Mouse (Mus musculus) limb, embryonic 11.5 days (tissue): Measurements from ENCODE around the gene Krtap11-1. TPM values are rescaled to one million over a fixed set of nuclear protein-coding genes. Genes with fewer than 3 reads are reported as not detected.

Experiments
- ATAC-seq: fragments of 200-750 bp; cut with Nextera tagmentation; 2 replicates; pipeline ENCODE4 v1.8.0; 2017; ENCODE audit warnings: low read depth; ENCODE audit not compliant: insufficient number of reproducible peaks, low FRiP score, low TSS enrichment
- DNase-seq: peaks from one replicate; pipeline ENCODE4 v3.0.0-alpha.2; 2015; ENCODE audit warnings: low spot score
- H3K27ac ChIP-seq: fragments of 300-500 bp; sonication (generic); replicated peaks from 2 replicates; pipeline ENCODE4 v1.5.1; 2014; ENCODE audit warnings: low read depth, mild to moderate bottlenecking, low read length
- H3K27me3 ChIP-seq: fragments of 300-500 bp; sonication (generic); 2 replicates; pipeline ENCODE4 v1.6.1; 2014; ENCODE audit warnings: mild to moderate bottlenecking, low read length, mixed read lengths; ENCODE audit not compliant: control insufficient read depth, insufficient read depth
- H3K36me3 ChIP-seq: fragments of 300-500 bp; sonication (generic); 2 replicates; pipeline ENCODE4 v1.6.1; 2014; ENCODE audit warnings: mild to moderate bottlenecking, low read length, moderate library complexity, mixed read lengths; ENCODE audit not compliant: control insufficient read depth, insufficient read depth
- H3K4me1 ChIP-seq: fragments of 300-500 bp; sonication (generic); 2 replicates; pipeline ENCODE4 v1.6.1; 2014; ENCODE audit warnings: low read length, mixed read lengths; ENCODE audit not compliant: control insufficient read depth, insufficient read depth
- H3K4me2 ChIP-seq: fragments of 300-500 bp; sonication (generic); 2 replicates; pipeline ENCODE4 v1.6.1; 2014; ENCODE audit warnings: low read depth, mild to moderate bottlenecking, moderate library complexity; ENCODE audit not compliant: severe bottlenecking
- H3K4me3 ChIP-seq: fragments of 300-500 bp; sonication (generic); 2 replicates; pipeline ENCODE4 v1.5.1; 2014; ENCODE audit warnings: low read depth, low read length
- H3K9ac ChIP-seq: fragments of 300-500 bp; sonication (generic); 2 replicates; pipeline ENCODE4 v1.6.1; 2014; ENCODE audit warnings: mild to moderate bottlenecking, low read length
- H3K9me3 ChIP-seq: fragments of 300-500 bp; sonication (generic); 2 replicates; pipeline ENCODE4 v1.6.1; 2016; ENCODE audit warnings: low read length; ENCODE audit not compliant: control insufficient read depth
- WGBS: fragments of 180-500 bp; shearing (Covaris S2); extraction: QIAGEN DNeasy Blood & Tissue Kit; methylation state at CpG from one replicate; pipeline ENCODE4 v1.1.7; 2014; 5-methylcytosine and 5-hydroxymethylcytosine counted together
- polyA plus RNA-seq: library from polyadenylated mRNA; unstranded; fragments of >200 nt; fragmentation: Nextera tagmentation; extraction: Ambion mirVana; gene quantifications from 2 replicates; pipeline ENCODE4 v1.2.1, GENCODE M21; 2014

The Krtap11-1 gene
- polyA plus RNA-seq, 1 experiment from 2014 or later = not detected

GRCm38 (mm10) chr16:89585604-89586508 lies 14.9 kb upstream of the Krtap11-1 start:
- DNase-seq (no peak), ATAC-seq (no peak; the same call in 1 of the 2 replicates)
- Histone ChIP-seq H3K27me3 (no peaks in the 10 kb centered on the region), H3K36me3 (no peaks in the 10 kb centered on the region), H3K4me3 (no peak overlapping the region), H3K4me1 (0 out of 2 replicates have a peak, but pooled peaks cover 2% of the 10 kb centered on the region), H3K9me3 (no peaks in the 10 kb centered on the region), H3K9ac (no peak overlapping the region), H3K4me2 (no peak overlapping the region), H3K27ac (no peak overlapping the region)
- 62% methylated on average over 9 of the region's 9 CpGs for WGBS

GRCm38 (mm10) chr16:89581658-89582057 lies 10.7 kb upstream of the Krtap11-1 start:
- Histone ChIP-seq H3K4me3 (no peak overlapping the region), H3K27ac (no peak overlapping the region), H3K9ac (no peak overlapping the region), H3K9me3 (no peaks in the 10 kb centered on the region), H3K4me1 (0 out of 2 replicates have a peak, but pooled peaks cover 2% of the 10 kb centered on the region), H3K36me3 (no peaks in the 10 kb centered on the region), H3K27me3 (no peaks in the 10 kb centered on the region), H3K4me2 (no peak overlapping the region)
- WGBS = 84% methylated on average over 2 of the region's 2 CpGs
- ATAC-seq (no peak), DNase-seq (no peak)

DNA sequence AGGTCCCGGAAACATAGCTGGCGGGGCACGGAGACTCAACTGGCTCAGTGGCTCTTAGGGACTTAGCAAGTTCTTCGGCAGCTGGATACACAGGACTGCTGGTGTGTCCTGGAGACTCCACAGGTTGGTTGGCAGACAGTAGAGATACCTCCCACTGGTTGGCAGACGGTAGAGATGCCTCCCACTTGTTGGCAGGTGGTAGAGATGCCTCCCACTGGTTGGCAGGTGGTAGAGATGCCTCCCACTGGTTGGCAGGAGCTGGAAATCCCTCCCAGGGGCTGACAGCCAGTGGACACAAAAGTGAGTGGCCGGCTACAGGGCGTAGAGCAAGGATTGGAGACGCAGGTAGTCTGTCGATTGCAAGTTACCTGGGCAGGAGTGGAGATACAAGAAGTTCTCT lies 467 bp downstream of the Krtap11-1 start:
- Histone ChIP-seq H3K9me3 (no peaks in the 10 kb centered on the region), H3K9ac (no peak overlapping the region), H3K4me3 (no peak overlapping the region), H3K36me3 (no peaks in the 10 kb centered on the region), H3K27ac (no peak overlapping the region), H3K4me1 (no peaks in the 10 kb centered on the region), H3K4me2 (no peak overlapping the region), H3K27me3 (no peaks in the 10 kb centered on the region)
- DNase-seq (no peak), ATAC-seq (no peak)
- 92% methylated on average over 9 of the region's 9 CpGs for WGBS

DNA sequence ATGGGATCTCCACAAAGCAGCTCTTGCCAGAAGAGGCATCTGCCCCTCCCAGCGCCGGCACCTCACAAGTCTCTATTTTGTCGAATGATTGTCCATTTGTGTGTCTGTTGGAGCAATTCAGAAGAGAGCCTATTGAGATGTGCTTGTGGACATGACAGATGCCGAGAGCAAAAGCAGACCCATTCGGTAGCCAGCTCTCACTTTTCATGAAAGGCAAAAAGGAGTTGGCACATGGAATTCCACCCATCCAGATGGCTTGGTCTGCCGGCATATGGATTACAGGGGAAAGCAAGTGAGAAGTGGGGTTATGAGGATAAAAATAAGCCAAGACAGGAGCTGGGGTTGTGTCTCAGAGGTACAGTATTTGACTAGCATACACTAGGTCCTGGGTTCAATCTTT lies 1.8 kb downstream of the Krtap11-1 start:
- no peaks in the 10 kb centered on the region for H3K36me3 ChIP-seq
- WGBS = 84% methylated on average over 6 of the region's 6 CpGs
- ATAC-seq (no peak), DNase-seq (no peak)
- no peak overlapping the region for H3K9ac ChIP-seq
- H3K4me3 ChIP-seq = no peak overlapping the region
- H3K27ac ChIP-seq = no peak overlapping the region
- no peaks in the 10 kb centered on the region for H3K27me3 ChIP-seq
- no peaks in the 10 kb centered on the region for H3K9me3 ChIP-seq
- H3K4me1 ChIP-seq = no peaks in the 10 kb centered on the region
- no peak overlapping the region for H3K4me2 ChIP-seq

DNA sequence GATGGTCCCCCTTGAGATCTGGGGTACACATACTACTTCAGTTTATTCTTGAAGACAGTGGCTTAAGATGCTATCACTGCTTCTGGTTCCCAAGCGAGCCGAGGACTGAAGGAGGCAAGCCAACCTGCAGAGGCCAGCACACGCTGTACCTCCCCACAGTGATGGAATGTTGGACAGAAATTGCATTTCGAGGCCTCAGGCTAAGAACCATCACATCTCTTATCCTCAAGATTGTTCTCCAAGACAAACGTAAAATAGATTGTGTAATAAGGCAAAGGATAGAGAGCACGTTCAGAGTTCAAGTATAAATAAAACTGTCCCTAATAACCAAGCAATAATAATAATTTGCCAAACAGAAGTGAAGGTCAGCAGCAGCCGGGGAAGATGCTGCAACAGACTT lies 2.8 kb downstream of the Krtap11-1 start:
- Histone ChIP-seq H3K9ac (no peak overlapping the region), H3K4me3 (no peak overlapping the region), H3K4me2 (no peak overlapping the region), H3K9me3 (no peaks in the 10 kb centered on the region), H3K27ac (no peak overlapping the region), H3K4me1 (no peaks in the 10 kb centered on the region), H3K36me3 (no peaks in the 10 kb centered on the region), H3K27me3 (no peaks in the 10 kb centered on the region)
- 80% methylated on average over 7 of the region's 7 CpGs for WGBS
- DNase-seq (no peak), ATAC-seq (no peak)

- H3K36me3 ChIP-seq = no peaks in the 10 kb centered on the region
- ATAC-seq (no peak), DNase-seq (no peak)
- H3K4me2 ChIP-seq = no peak overlapping the region
- H3K4me3 ChIP-seq = no peak overlapping the region
- H3K27me3 ChIP-seq = no peaks in the 10 kb centered on the region
- no peaks in the 10 kb centered on the region for H3K4me1 ChIP-seq
- H3K9ac ChIP-seq = no peak overlapping the region
- no peaks in the 10 kb centered on the region for H3K9me3 ChIP-seq
- H3K27ac ChIP-seq = no peak overlapping the region
Observed at GRCm38 (mm10) chr16:89550298-89550697, 20.7 kb downstream of the Krtap11-1 start.

DNA sequence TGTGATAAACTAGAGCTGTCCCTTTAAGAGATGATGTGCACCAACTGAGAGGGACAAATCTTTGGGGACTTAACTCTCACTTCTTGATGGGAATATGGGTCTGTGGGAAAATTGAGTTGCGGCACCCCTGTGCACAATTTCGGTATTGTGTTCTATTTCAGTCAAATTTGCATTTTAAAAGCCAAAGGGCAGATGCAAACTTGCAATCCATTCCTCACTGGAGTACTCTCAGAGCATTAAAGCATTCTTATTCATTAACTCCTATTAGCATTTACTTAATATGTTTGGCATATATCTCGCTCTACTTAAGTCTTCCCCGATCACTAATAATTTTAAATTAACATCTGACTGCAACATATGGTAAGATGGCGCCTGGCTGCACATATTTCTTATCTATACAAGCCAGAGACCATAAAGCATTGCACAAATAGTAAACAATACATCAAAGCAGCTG lies 32.9 kb downstream of the Krtap11-1 start:
- no peak for ATAC-seq
- no peaks in the 10 kb centered on the region for H3K4me1 ChIP-seq
- DNase-seq = no peak
- H3K9me3 ChIP-seq = no peaks in the 10 kb centered on the region
- no peaks in the 10 kb centered on the region for H3K36me3 ChIP-seq
- H3K27me3 ChIP-seq = no peaks in the 10 kb centered on the region
- 89% methylated on average over 5 of the region's 5 CpGs for WGBS
- no peak overlapping the region for H3K27ac ChIP-seq
- H3K9ac ChIP-seq = no peak overlapping the region
- no peak overlapping the region for H3K4me2 ChIP-seq
- H3K4me3 ChIP-seq = no peak overlapping the region

DNA sequence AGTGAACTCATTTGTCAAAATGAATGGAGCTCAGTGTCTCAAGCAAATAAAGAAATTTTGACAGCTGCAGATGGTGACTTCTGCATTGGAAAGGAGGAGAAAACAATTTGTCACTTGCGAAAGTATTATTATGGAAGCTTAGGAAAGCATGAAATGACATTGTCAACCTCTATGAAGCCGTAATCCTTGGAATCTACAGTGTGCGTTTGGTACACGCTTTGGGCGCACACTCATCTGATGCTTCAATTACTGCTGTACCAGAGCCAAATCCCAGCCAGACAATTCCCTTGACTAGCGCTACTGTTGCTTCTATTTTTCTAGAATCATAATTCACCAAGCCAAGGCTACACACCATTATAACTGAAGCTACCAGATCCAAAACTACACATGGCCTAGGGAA lies 33.6 kb downstream of the Krtap11-1 start:
- Histone ChIP-seq H3K27ac (no peak overlapping the region), H3K4me2 (no peak overlapping the region), H3K9me3 (no peaks in the 10 kb centered on the region), H3K4me1 (no peaks in the 10 kb centered on the region), H3K27me3 (no peaks in the 10 kb centered on the region), H3K36me3 (no peaks in the 10 kb centered on the region), H3K9ac (no peak overlapping the region), H3K4me3 (no peak overlapping the region)
- DNase-seq = no peak
- 94% methylated on average over 6 of the region's 6 CpGs for WGBS
- no peak for ATAC-seq
